Mouse (Mus musculus) MEL (cell line): ENCODE measurements around the gene Gm11437. TPM values are rescaled to one million over a fixed set of nuclear protein-coding genes. Genes with fewer than 3 reads are reported as not detected.

Experiments used
- DNase-seq: peaks from one replicate; pipeline ENCODE4 v3.0.0; 2011; ENCODE audit warnings: low read depth, low spot score
- H3K27ac ChIP-seq: 2 replicates; pipeline ENCODE4 v1.5.1; 2012; ENCODE audit warnings: low read depth, mild to moderate bottlenecking, control low read depth, low read length, moderate library complexity; ENCODE audit not compliant: control insufficient read depth
- H3K27me3 ChIP-seq, 2 experiments: fragments of 150-350 bp in 1 of 2; sonication (generic) in 1 of 2; 2 replicates each; pipeline ENCODE4 v1.6.1; 2012; ENCODE audit warnings: low read length in 2 of 2, mild to moderate bottlenecking in 2 of 2, improper control_type of control experiment in 1 of 2, moderate library complexity in 1 of 2; ENCODE audit not compliant: insufficient read depth in 2 of 2, control insufficient read depth in 1 of 2
- H3K36me3 ChIP-seq, 2 experiments: 2 replicates each; pipeline ENCODE4 v1.6.1; 2012 to 2014; ENCODE audit warnings: low read length in 2 of 2, improper control_type of control experiment in 1 of 2, inconsistent platforms in 1 of 2, mild to moderate bottlenecking in 1 of 2; ENCODE audit not compliant: insufficient read depth in 2 of 2, control insufficient read depth in 1 of 2
- H3K4me1 ChIP-seq, 2 experiments: fragments of 150-350 bp in 1 of 2; sonication (generic) in 1 of 2; 2 replicates each; pipeline ENCODE4 v1.6.1; 2012; ENCODE audit warnings: low read length in 2 of 2, improper control_type of control experiment in 1 of 2, mild to moderate bottlenecking in 1 of 2; ENCODE audit not compliant: insufficient read depth in 2 of 2, control insufficient read depth in 1 of 2
- H3K4me3 ChIP-seq, 2 experiments: fragments of 150-350 bp in 1 of 2; sonication (generic) in 1 of 2; 2 replicates each; pipeline ENCODE4 v1.5.1; 2012; ENCODE audit warnings: low read depth in 2 of 2, low read length in 2 of 2, mild to moderate bottlenecking in 2 of 2, moderate library complexity in 2 of 2, control low read depth in 1 of 2, improper control_type of control experiment in 1 of 2; ENCODE audit not compliant: control insufficient read depth in 1 of 2, insufficient read depth in 1 of 2
- H3K79me2 ChIP-seq: 2 replicates; pipeline ENCODE4 v1.6.1; 2012; ENCODE audit warnings: mild to moderate bottlenecking, low read length, moderate library complexity; ENCODE audit not compliant: control insufficient read depth, poor library complexity, insufficient read depth
- H3K9ac ChIP-seq: 2 replicates; pipeline ENCODE4 v1.6.1; 2012; ENCODE audit warnings: low read depth, mild to moderate bottlenecking, control low read depth, low read length, moderate library complexity; ENCODE audit not compliant: control insufficient read depth, poor library complexity, severe bottlenecking
- H3K9me3 ChIP-seq: fragments of 150-350 bp; sonication (generic); replicated peaks from 2 replicates; pipeline ENCODE4 v1.6.1; 2012; ENCODE audit warnings: mild to moderate bottlenecking, low read length, improper control_type of control experiment, moderate library complexity; ENCODE audit not compliant: insufficient read depth
- CHD1 ChIP-seq: IDR thresholded peaks from 2 replicates; pipeline ENCODE4 v1.6.1; 2012; ENCODE audit warnings: low read depth, mild to moderate bottlenecking, inconsistent platforms, low read length, improper control_type of control experiment
- CHD2 ChIP-seq: IDR thresholded peaks from 2 replicates; pipeline ENCODE4 v1.6.1; 2011; ENCODE audit warnings: low read length, improper control_type of control experiment
- E2F4 ChIP-seq: IDR thresholded peaks from 2 replicates; pipeline ENCODE4 v1.6.1; 2011; ENCODE audit warnings: low read depth, low read length, improper control_type of control experiment, borderline replicate concordance
- ELF1 ChIP-seq: IDR thresholded peaks from 2 replicates; pipeline ENCODE4 v1.6.1; 2014; ENCODE audit warnings: low read depth, mild to moderate bottlenecking, inconsistent platforms, low read length, improper control_type of control experiment, moderate library complexity
- EP300 ChIP-seq, 2 experiments: IDR thresholded peaks; 2 replicates each; pipeline ENCODE4 v1.6.1; 2011; ENCODE audit warnings: improper control_type of control experiment in 2 of 2, low read length in 2 of 2, low read depth in 1 of 2, mild to moderate bottlenecking in 1 of 2
- GABPA ChIP-seq: IDR thresholded peaks from 2 replicates; pipeline ENCODE4 v1.6.1; 2012; ENCODE audit warnings: low read depth, mild to moderate bottlenecking, inconsistent platforms, low read length, improper control_type of control experiment, moderate library complexity
- GATA1 ChIP-seq: IDR thresholded peaks from 2 replicates; pipeline ENCODE4 v1.6.1; 2011; ENCODE audit warnings: low read depth, low read length, improper control_type of control experiment
- MXI1 ChIP-seq: IDR thresholded peaks from 2 replicates; pipeline ENCODE4 v1.6.1; 2011; ENCODE audit warnings: mild to moderate bottlenecking, low read depth, low read length, improper control_type of control experiment
- MYC ChIP-seq: IDR thresholded peaks from 2 replicates; pipeline ENCODE4 v1.6.1; 2011; ENCODE audit warnings: low read depth, mild to moderate bottlenecking, low read length, improper control_type of control experiment, moderate library complexity
- POLR2AphosphoS2 ChIP-seq: IDR thresholded peaks from 2 replicates; pipeline ENCODE4 v1.6.1; 2011; ENCODE audit warnings: low read length, improper control_type of control experiment
- POLR2AphosphoS5 ChIP-seq: IDR thresholded peaks from 2 replicates; pipeline ENCODE4 v1.6.1; 2012; ENCODE audit warnings: low read depth, borderline replicate concordance, mild to moderate bottlenecking, inconsistent platforms, low read length, moderate library complexity, mixed read lengths
- RAD21 ChIP-seq: IDR thresholded peaks from 2 replicates; pipeline ENCODE4 v1.6.1; 2011; ENCODE audit warnings: mild to moderate bottlenecking, low read depth, low read length, improper control_type of control experiment
- SIN3A ChIP-seq: IDR thresholded peaks from 2 replicates; pipeline ENCODE4 v1.6.1; 2012; ENCODE audit warnings: low read length, improper control_type of control experiment, inconsistent platforms
- SMC3 ChIP-seq: IDR thresholded peaks from 2 replicates; pipeline ENCODE4 v1.6.1; 2011; ENCODE audit warnings: low read depth, low read length, improper control_type of control experiment
- TAL1 ChIP-seq: IDR thresholded peaks from 2 replicates; pipeline ENCODE4 v1.6.1; 2012; ENCODE audit warnings: mild to moderate bottlenecking, inconsistent platforms, low read length, moderate library complexity, mixed read lengths
- TBP ChIP-seq: IDR thresholded peaks from 2 replicates; pipeline ENCODE4 v1.8.0; 2011; ENCODE audit warnings: low read depth, low read length, improper control_type of control experiment
- UBTF ChIP-seq: IDR thresholded peaks from 2 replicates; pipeline ENCODE4 v1.6.1; 2012; ENCODE audit warnings: low read depth, mild to moderate bottlenecking, inconsistent platforms, low read length, improper control_type of control experiment, moderate library complexity, borderline replicate concordance; ENCODE audit not compliant: insufficient read depth
- USF2 ChIP-seq, 2 experiments: IDR thresholded peaks; 2 replicates each; pipeline ENCODE4 v1.6.1; 2011 to 2012; ENCODE audit warnings: improper control_type of control experiment in 2 of 2, low read length in 2 of 2, borderline replicate concordance in 1 of 2, inconsistent platforms in 1 of 2, low read depth in 1 of 2, mild to moderate bottlenecking in 1 of 2; ENCODE audit not compliant: insufficient read depth in 1 of 2
- ZKSCAN1 ChIP-seq: IDR thresholded peaks from 2 replicates; pipeline ENCODE4 v1.6.1; 2012; ENCODE audit warnings: low read depth, mild to moderate bottlenecking, inconsistent platforms, low read length, improper control_type of control experiment, moderate library complexity
- ZMIZ1 ChIP-seq: IDR thresholded peaks from 2 replicates; pipeline ENCODE4 v1.6.1; 2012; ENCODE audit warnings: low read depth, mild to moderate bottlenecking, inconsistent platforms, low read length, improper control_type of control experiment, moderate library complexity
- polyA plus RNA-seq, 2 experiments: library from polyadenylated mRNA; stranded (reverse) in 1 of 2; unstranded in 1 of 2; fragments of >175 nt in 1 of 2; fragments of >200 nt in 1 of 2; gene quantifications; 2 replicates each; pipeline versions ENCODE4 v1.2.1 to v1.2.4; 2012; ENCODE audit warnings: low replicate concordance in 2 of 2, low read depth in 1 of 2; ENCODE audit not compliant: insufficient read length in 2 of 2, insufficient read depth in 1 of 2, missing spikeins in 1 of 2
- total RNA-seq: library from RNA; depleted of rRNA; stranded (reverse); fragments of 300-350 nt; gene quantifications from 2 replicates; pipeline ENCODE4 v1.2.3, GENCODE M21; 2012; rRNA removed

Gm11437 gene
- total and polyA plus RNA-seq, 3 experiments = not detected

DNA sequence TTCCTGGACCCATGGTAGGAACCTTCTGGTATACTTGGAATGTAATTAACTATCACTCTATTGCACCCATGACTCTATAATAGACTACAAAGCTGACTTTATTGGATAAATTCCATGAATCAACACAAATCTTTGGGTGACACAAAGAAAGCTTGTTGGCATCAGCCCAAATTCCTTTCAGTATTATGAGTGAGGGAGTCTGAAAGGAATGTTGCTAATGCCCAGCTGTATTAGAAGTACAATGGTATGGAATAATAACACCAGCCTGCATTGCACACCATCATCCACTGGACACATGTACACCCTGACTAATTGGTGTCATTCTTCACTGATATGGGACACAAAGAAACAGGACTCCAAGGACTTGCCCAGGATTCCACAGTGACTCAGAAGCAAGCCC is 66.1 kb downstream of the Gm11437 start:
- peaks cover 0 to 14% of the 10 kb centered on the region in 2 experiments; a peak in 2 of 4 replicates for H3K36me3 ChIP-seq
- no peak for DNase-seq

More for the DNA sequence above, 66.1 kb downstream of the Gm11437 start:
- H3K27me3 ChIP-seq = no peaks in the 10 kb centered on the region
- H3K79me2 ChIP-seq = no peaks in the 10 kb centered on the region
- H3K4me3 ChIP-seq = no peak overlapping the region
- H3K9me3 ChIP-seq = no peaks in the 10 kb centered on the region
- no peak for TF ChIP-seq ZMIZ1
- TF ChIP-seq GATA1 = no peak
- no peak for TF ChIP-seq TAL1
- TF ChIP-seq POLR2AphosphoS5 = no peak
- TF ChIP-seq ELF1 = no peak
- TF ChIP-seq SMC3 = no peak
- no peak for TF ChIP-seq POLR2AphosphoS2
- no peak for TF ChIP-seq RAD21
- TF ChIP-seq UBTF = no peak
- no peak for TF ChIP-seq MXI1
- no peak for TF ChIP-seq TBP
- TF ChIP-seq EP300 (IDR thresholded peaks at IDR 0.05; ENCODE audit: low read depth in 1 of 2, low read length in 2 of 2) = no peak
- TF ChIP-seq E2F4 = no peak
- TF ChIP-seq USF2 (IDR thresholded peaks at IDR 0.05; ENCODE audit: borderline replicate concordance in 1 of 2, insufficient read depth in 1 of 2, low read depth in 1 of 2, low read length in 2 of 2) = no peak
- TF ChIP-seq ZKSCAN1 = no peak
- no peak for TF ChIP-seq CHD2
- no peak for TF ChIP-seq GABPA
- no peak for TF ChIP-seq SIN3A
- no peak for TF ChIP-seq CHD1
- TF ChIP-seq MYC = no peak
- no peak overlapping the region for H3K27ac ChIP-seq
- no peaks in the 10 kb centered on the region for H3K4me1 ChIP-seq
- no peak overlapping the region for H3K9ac ChIP-seq

Other genes with a start within 250 kb of the Gm11437 start
- 57.0 and 58.6 TPM in 2 replicates for gene Ddx52, start 225.4 kb downstream of the Gm11437 start, total RNA-seq
- 10 to 100 TPM in 1 of 2 experiments, not detected in 1; 48.2 TPM for gene Ddx52, start 225.4 kb downstream of the Gm11437 start, polyA plus RNA-seq
- gene Synrg, start 203.0 kb downstream of the Gm11437 start, total RNA-seq = 22.8 and 24.7 TPM in 2 replicates
- 10 to 100 TPM; 26.4 to 75.3 TPM for gene Synrg, start 203.0 kb downstream of the Gm11437 start, polyA plus RNA-seq
- gene Dusp14, start 98.2 kb downstream of the Gm11437 start, total RNA-seq = 6.6 and 7.9 TPM in 2 replicates
- 1 to 10 TPM in 1 of 2 experiments, not detected in 1; 9.7 TPM for gene Dusp14, start 98.2 kb downstream of the Gm11437 start, polyA plus RNA-seq
- 32.3 and 37.8 TPM in 2 replicates for gene Tada2a, start 37.9 kb downstream of the Gm11437 start, total RNA-seq
- gene Tada2a, start 37.9 kb downstream of the Gm11437 start, polyA plus RNA-seq = 10 to 100 TPM in 1 of 2 experiments, not detected in 1; 35.9 TPM
- 52.0 and 61.5 TPM in 2 replicates for gene Acaca, start 37.8 kb downstream of the Gm11437 start, total RNA-seq
- 10 to 100 TPM; 32.0 to 33.9 TPM for gene Acaca, start 37.8 kb downstream of the Gm11437 start, polyA plus RNA-seq